Mouse (Mus musculus): ENCODE data around the gene Ifit1bl1.

- TF ChIP-seq CTCF (IDR thresholded peaks at IDR 0.05; ENCODE audit: borderline replicate concordance, extremely low read depth, insufficient read depth, insufficient read length): no peak
- no peak for TF ChIP-seq POLR2A (IDR thresholded peaks at IDR 0.05; ENCODE audit: borderline replicate concordance, extremely low read depth, insufficient read depth, insufficient read length, poor library complexity, severe bottlenecking)
Observed at GRCm38 (mm10) chr19:34573650-34574049, 28.1 kb downstream of the Ifit1bl1 start.

Measured in brain, embryonic 14.5 days (tissue).